Mouse (Mus musculus): ENCODE results near the gene Stk32c. TPM values are rescaled to one million over a fixed set of nuclear protein-coding genes. Genes with fewer than 3 reads are reported as not detected.

The Stk32c gene
- polyA plus RNA-seq, 1 experiment from 2014 or later, result 2.3 TPM

- H3K27ac ChIP-seq (ENCODE audit: low read length), result no peak overlapping the region
- no peak overlapping the region for H3K4me2 ChIP-seq (ENCODE audit: low read length)
- no peaks in the 10 kb centered on the region for H3K36me3 ChIP-seq (ENCODE audit: control insufficient read depth, insufficient read depth)
- peaks cover 4% of the 10 kb centered on the region for H3K4me1 ChIP-seq (replicated peaks; ENCODE audit: control insufficient read depth, insufficient read depth, low read length)
- H3K9ac ChIP-seq (replicated peaks; ENCODE audit: low read depth, low read length), result no peak overlapping the region
- no peak for ATAC-seq
- no peak overlapping the region for H3K4me3 ChIP-seq (replicated peaks; ENCODE audit: low read length)
- no peaks in the 10 kb centered on the region for H3K9me3 ChIP-seq (ENCODE audit: control insufficient read depth, low read length)
- H3K27me3 ChIP-seq (replicated peaks; ENCODE audit: control insufficient read depth, insufficient read depth, low read length), result no peaks in the 10 kb centered on the region
- WGBS, result 73% methylated on average over 12 of the region's 12 CpGs
Observed at GRCm38 (mm10) chr7:139230241-139230640, 17.1 kb upstream of the Stk32c start.

- H3K4me1 ChIP-seq (replicated peaks; ENCODE audit: control insufficient read depth, insufficient read depth, low read length), result peaks cover 4% of the 10 kb centered on the region
- no peak overlapping the region for H3K4me2 ChIP-seq (ENCODE audit: low read length)
- H3K36me3 ChIP-seq (ENCODE audit: control insufficient read depth, insufficient read depth), result no peaks in the 10 kb centered on the region
- no peak overlapping the region for H3K27ac ChIP-seq (ENCODE audit: low read length)
- no peak overlapping the region for H3K9ac ChIP-seq (replicated peaks; ENCODE audit: low read depth, low read length)
- H3K27me3 ChIP-seq (replicated peaks; ENCODE audit: control insufficient read depth, insufficient read depth, low read length), result no peaks in the 10 kb centered on the region
- no peak for ATAC-seq
- WGBS, result 74% methylated on average over 5 of the region's 5 CpGs
- no peak overlapping the region for H3K4me3 ChIP-seq (replicated peaks; ENCODE audit: low read length)
- H3K9me3 ChIP-seq (ENCODE audit: control insufficient read depth, low read length), result no peaks in the 10 kb centered on the region
Observed at GRCm38 (mm10) chr7:139229837-139230236, 16.7 kb upstream of the Stk32c start.

DNA sequence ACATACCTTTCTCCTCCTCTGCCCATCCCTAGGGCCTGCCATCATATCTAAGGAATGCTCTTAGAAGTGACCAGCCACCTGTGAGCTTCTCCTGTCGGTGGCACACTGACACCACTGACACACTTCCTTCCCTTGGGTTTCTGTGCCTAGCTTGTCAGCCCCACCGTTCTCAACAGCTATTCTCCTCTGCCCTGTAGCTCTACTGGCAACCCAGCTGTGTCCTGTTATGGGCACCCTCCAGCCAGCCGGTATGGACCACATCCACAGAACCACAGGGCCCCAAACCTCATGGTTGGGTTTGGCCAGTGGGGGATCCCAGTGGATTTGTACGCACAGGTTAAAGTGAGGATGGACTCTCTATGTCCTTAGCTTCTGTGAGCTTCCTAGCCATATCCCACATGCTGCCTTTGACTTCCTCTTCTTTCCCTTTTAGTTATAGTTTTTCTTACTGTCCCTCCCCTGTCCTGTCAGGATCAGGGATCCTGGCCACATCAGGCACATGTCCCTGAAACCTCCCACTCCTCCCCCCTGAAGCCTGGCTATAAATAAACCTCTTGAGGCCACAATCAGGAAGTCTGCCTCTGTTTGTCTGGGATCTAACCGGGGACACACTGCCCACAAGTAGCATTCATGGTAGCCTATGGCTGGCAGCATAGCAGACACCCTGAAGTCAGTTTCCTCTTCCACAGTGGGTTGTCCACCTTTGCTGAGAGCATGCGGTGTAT lies 15.5 kb upstream of the Stk32c start:
- Histone ChIP-seq H3K27ac (ENCODE audit: low read length) (no peak overlapping the region), H3K27me3 (replicated peaks; ENCODE audit: control insufficient read depth, insufficient read depth, low read length) (no peaks in the 10 kb centered on the region), H3K4me2 (ENCODE audit: low read length) (no peak overlapping the region), H3K9me3 (ENCODE audit: control insufficient read depth, low read length) (no peaks in the 10 kb centered on the region), H3K4me3 (replicated peaks; ENCODE audit: low read length) (no peak overlapping the region), H3K36me3 (ENCODE audit: control insufficient read depth, insufficient read depth) (no peaks in the 10 kb centered on the region), H3K4me1 (replicated peaks; ENCODE audit: control insufficient read depth, insufficient read depth, low read length) (no peaks in the 10 kb centered on the region), H3K9ac (replicated peaks; ENCODE audit: low read depth, low read length) (no peak overlapping the region)
- WGBS, result 80% methylated on average over 6 of the region's 6 CpGs
- no peak for ATAC-seq

DNA sequence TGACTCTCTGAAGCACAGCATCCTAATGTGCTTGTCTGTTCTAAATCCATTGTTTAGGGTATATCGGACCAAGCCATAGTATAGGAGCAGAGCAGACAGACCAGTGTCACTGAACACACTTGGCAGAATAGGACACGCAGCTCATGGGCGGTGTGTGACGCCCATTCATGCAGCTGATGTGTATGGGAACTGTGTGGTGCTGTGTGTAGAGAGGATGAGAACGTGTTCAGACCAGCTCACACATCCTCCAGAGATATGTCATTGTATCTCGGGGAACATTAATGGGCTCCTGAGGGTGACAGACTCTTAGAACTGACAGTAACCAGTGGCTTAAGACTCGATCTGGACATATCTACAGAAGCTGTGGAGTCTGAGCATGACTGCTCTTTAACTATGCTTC lies 13.3 kb upstream of the Stk32c start:
- H3K4me1 ChIP-seq (replicated peaks; ENCODE audit: control insufficient read depth, insufficient read depth, low read length), result no peaks in the 10 kb centered on the region
- 89% methylated on average over 7 of the region's 7 CpGs for WGBS
- no peak overlapping the region for H3K4me3 ChIP-seq (replicated peaks; ENCODE audit: low read length)
- H3K27ac ChIP-seq (ENCODE audit: low read length), result no peak overlapping the region
- H3K36me3 ChIP-seq (ENCODE audit: control insufficient read depth, insufficient read depth), result no peaks in the 10 kb centered on the region
- H3K4me2 ChIP-seq (ENCODE audit: low read length), result no peak overlapping the region
- no peak for ATAC-seq
- H3K27me3 ChIP-seq (replicated peaks; ENCODE audit: control insufficient read depth, insufficient read depth, low read length), result no peaks in the 10 kb centered on the region
- H3K9ac ChIP-seq (replicated peaks; ENCODE audit: low read depth, low read length), result no peak overlapping the region
- H3K9me3 ChIP-seq (ENCODE audit: control insufficient read depth, low read length), result no peaks in the 10 kb centered on the region

GRCm38 (mm10) chr7:139224725-139225124 lies 11.6 kb upstream of the Stk32c start:
- Histone ChIP-seq H3K9ac (replicated peaks; ENCODE audit: low read depth, low read length) (no peak overlapping the region), H3K9me3 (ENCODE audit: control insufficient read depth, low read length) (no peaks in the 10 kb centered on the region), H3K27me3 (replicated peaks; ENCODE audit: control insufficient read depth, insufficient read depth, low read length) (no peaks in the 10 kb centered on the region), H3K27ac (ENCODE audit: low read length) (no peak overlapping the region), H3K4me1 (replicated peaks; ENCODE audit: control insufficient read depth, insufficient read depth, low read length) (no peaks in the 10 kb centered on the region), H3K4me2 (ENCODE audit: low read length) (no peak overlapping the region), H3K4me3 (replicated peaks; ENCODE audit: low read length) (no peak overlapping the region), H3K36me3 (ENCODE audit: control insufficient read depth, insufficient read depth) (no peaks in the 10 kb centered on the region)
- no peak for ATAC-seq
- 82% methylated on average over 8 of the region's 8 CpGs for WGBS

- Histone ChIP-seq H3K4me2 (ENCODE audit: low read length) (no peak overlapping the region), H3K36me3 (ENCODE audit: control insufficient read depth, insufficient read depth) (no peaks in the 10 kb centered on the region), H3K4me1 (replicated peaks; ENCODE audit: control insufficient read depth, insufficient read depth, low read length) (no peaks in the 10 kb centered on the region), H3K4me3 (replicated peaks; ENCODE audit: low read length) (no peak overlapping the region), H3K9me3 (ENCODE audit: control insufficient read depth, low read length) (no peaks in the 10 kb centered on the region), H3K9ac (replicated peaks; ENCODE audit: low read depth, low read length) (no peak overlapping the region), H3K27me3 (replicated peaks; ENCODE audit: control insufficient read depth, insufficient read depth, low read length) (no peaks in the 10 kb centered on the region), H3K27ac (ENCODE audit: low read length) (no peak overlapping the region)
- no peak for ATAC-seq
- 80% methylated on average over 1 of the region's 1 CpGs for WGBS
Observed at GRCm38 (mm10) chr7:139224070-139224469, 11.0 kb upstream of the Stk32c start.

DNA sequence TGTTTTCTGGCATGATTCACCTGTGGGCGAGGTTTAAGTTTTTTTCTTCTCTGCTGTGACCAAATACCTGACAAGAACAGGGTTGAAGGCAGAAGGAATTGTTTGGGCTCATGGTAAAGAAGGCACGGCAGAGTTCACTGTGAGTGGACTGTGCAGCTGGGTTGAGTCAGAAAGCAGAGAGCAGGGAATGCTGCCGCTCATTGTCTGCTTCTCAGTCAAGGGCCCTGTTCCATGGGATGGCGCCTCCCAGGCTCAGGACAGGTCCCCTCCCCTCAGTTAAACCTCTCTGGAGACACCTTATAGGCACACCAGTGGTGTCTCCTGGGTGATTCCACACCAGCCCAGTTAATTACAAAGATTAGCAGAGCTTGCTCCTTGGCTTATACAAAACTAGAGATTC lies 9.2 kb upstream of the Stk32c start:
- H3K27ac ChIP-seq (ENCODE audit: low read length), result no peak overlapping the region
- H3K4me3 ChIP-seq (replicated peaks; ENCODE audit: low read length), result no peak overlapping the region
- no peaks in the 10 kb centered on the region for H3K9me3 ChIP-seq (ENCODE audit: control insufficient read depth, low read length)
- H3K36me3 ChIP-seq (ENCODE audit: control insufficient read depth, insufficient read depth), result no peaks in the 10 kb centered on the region
- H3K9ac ChIP-seq (replicated peaks; ENCODE audit: low read depth, low read length), result no peak overlapping the region
- 66% methylated on average over 4 of the region's 4 CpGs for WGBS
- no peaks in the 10 kb centered on the region for H3K27me3 ChIP-seq (replicated peaks; ENCODE audit: control insufficient read depth, insufficient read depth, low read length)
- H3K4me1 ChIP-seq (replicated peaks; ENCODE audit: control insufficient read depth, insufficient read depth, low read length), result no peaks in the 10 kb centered on the region
- no peak overlapping the region for H3K4me2 ChIP-seq (ENCODE audit: low read length)
- ATAC-seq, result no peak

- no peaks in the 10 kb centered on the region for H3K36me3 ChIP-seq (ENCODE audit: control insufficient read depth, insufficient read depth)
- H3K4me1 ChIP-seq (replicated peaks; ENCODE audit: control insufficient read depth, insufficient read depth, low read length), result no peaks in the 10 kb centered on the region
- H3K27me3 ChIP-seq (replicated peaks; ENCODE audit: control insufficient read depth, insufficient read depth, low read length), result no peaks in the 10 kb centered on the region
- WGBS, result 54% methylated on average over 2 of the region's 2 CpGs
- ATAC-seq, result no peak
- no peak overlapping the region for H3K9ac ChIP-seq (replicated peaks; ENCODE audit: low read depth, low read length)
- no peaks in the 10 kb centered on the region for H3K9me3 ChIP-seq (ENCODE audit: control insufficient read depth, low read length)
- no peak overlapping the region for H3K4me2 ChIP-seq (ENCODE audit: low read length)
- no peak overlapping the region for H3K27ac ChIP-seq (ENCODE audit: low read length)
- no peak overlapping the region for H3K4me3 ChIP-seq (replicated peaks; ENCODE audit: low read length)
Observed at GRCm38 (mm10) chr7:139221856-139222255, 8.7 kb upstream of the Stk32c start.

DNA sequence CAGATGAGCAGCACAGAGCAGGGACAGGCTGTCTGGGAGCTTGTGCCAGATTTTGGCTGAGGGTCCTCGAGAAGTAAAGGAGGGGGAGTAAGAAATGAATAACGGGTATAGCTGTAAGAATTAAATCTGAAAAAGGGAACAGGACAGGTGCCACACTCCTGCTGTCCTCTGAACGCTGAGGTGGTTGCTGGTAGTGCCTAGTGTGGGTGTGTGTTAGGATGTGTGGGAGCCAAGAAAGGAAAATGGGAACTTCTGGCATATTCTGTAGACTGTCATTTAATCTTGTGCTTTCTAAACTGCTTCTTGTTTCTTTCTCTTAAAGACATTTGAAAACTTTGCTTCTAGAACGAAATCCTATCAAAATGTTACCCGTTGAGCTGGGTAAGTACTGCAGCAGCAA lies 8.0 kb upstream of the Stk32c start:
- Histone ChIP-seq H3K27me3 (replicated peaks; ENCODE audit: control insufficient read depth, insufficient read depth, low read length) (no peaks in the 10 kb centered on the region), H3K9me3 (ENCODE audit: control insufficient read depth, low read length) (no peaks in the 10 kb centered on the region), H3K9ac (replicated peaks; ENCODE audit: low read depth, low read length) (no peak overlapping the region), H3K4me1 (replicated peaks; ENCODE audit: control insufficient read depth, insufficient read depth, low read length) (no peaks in the 10 kb centered on the region), H3K4me3 (replicated peaks; ENCODE audit: low read length) (no peak overlapping the region), H3K36me3 (ENCODE audit: control insufficient read depth, insufficient read depth) (no peaks in the 10 kb centered on the region), H3K27ac (ENCODE audit: low read length) (no peak overlapping the region), H3K4me2 (ENCODE audit: low read length) (no peak overlapping the region)
- 79% methylated on average over 5 of the region's 5 CpGs for WGBS
- ATAC-seq, result no peak

GRCm38 (mm10) chr7:139220303-139220702 lies 7.2 kb upstream of the Stk32c start:
- Histone ChIP-seq H3K36me3 (ENCODE audit: control insufficient read depth, insufficient read depth) (no peaks in the 10 kb centered on the region), H3K4me3 (replicated peaks; ENCODE audit: low read length) (no peak overlapping the region), H3K4me1 (replicated peaks; ENCODE audit: control insufficient read depth, insufficient read depth, low read length) (no peaks in the 10 kb centered on the region), H3K4me2 (ENCODE audit: low read length) (no peak overlapping the region), H3K9ac (replicated peaks; ENCODE audit: low read depth, low read length) (no peak overlapping the region), H3K27ac (ENCODE audit: low read length) (no peak overlapping the region), H3K27me3 (replicated peaks; ENCODE audit: control insufficient read depth, insufficient read depth, low read length) (no peaks in the 10 kb centered on the region), H3K9me3 (ENCODE audit: control insufficient read depth, low read length) (no peaks in the 10 kb centered on the region)
- ATAC-seq, result no peak
- 35% methylated on average over 2 of the region's 2 CpGs for WGBS

All from forebrain, embryonic 16.5 days (tissue).